In the genomic region with DNA sequence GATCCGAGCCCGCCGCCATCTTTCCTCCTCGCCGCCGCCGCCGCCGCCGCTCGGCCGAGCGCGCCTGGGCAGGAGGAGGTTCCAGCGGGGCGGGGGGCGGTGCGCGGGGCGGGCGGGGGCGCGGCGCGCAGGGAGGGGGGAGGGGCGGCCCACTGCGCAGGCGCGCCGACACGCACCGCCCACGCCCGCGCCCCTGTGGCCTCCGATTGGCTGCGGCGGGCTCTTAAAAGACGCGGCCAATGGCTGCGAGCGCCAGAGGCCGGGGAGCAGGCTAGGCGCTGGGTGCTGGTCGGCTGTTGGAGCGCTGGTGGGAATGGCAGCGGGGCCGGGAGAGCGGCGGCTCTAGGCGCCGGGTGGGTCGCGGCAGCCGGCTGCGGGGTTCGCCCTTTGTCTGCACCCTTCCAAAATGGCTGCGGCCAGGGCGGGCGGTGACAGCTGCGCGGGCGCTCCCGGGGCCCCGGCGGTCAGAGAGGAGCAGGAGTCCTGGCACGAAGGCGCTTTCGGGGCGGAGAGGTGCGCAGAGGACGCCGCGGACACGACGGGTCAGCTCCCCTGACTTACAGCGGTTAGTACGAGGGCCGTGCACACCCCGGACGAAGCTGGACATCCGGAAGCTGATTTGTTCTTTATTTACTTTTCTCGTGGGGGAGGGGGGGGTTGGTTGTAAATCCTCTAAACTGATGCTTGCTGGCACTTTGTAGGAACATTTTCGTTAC, we compare ENCODE assay signal across 8 mouse cellular contexts. TPM values are rescaled to one million over a fixed set of nuclear protein-coding genes. Genes with fewer than 3 reads are reported as not detected.
A peak's percentile ranks its signal among the peaks of the same experiment; 100 is the strongest.
DNase-seq lines count a peak whose midpoint lies in the region; ATAC-seq and TF ChIP-seq lines count a peak whose summit lies in the region.

A gene (minus strand): TSS at position 19 of the 716 bp plus-strand sequence.

- peak within 1 kb of the TSS; percentile 96 for H3K27ac ChIP-seq in forebrain, embryonic 15.5 days (replicated peaks)
- H3K27ac ChIP-seq in layer of hippocampus, adult 2 months, result peak within 1 kb of the TSS; percentile 100
- H3K27ac ChIP-seq in neural tube, embryonic 15.5 days (replicated peaks), result peak within 1 kb of the TSS; percentile 98

- H3K9me3 ChIP-seq in forebrain, embryonic 15.5 days, result no peaks in the 10 kb centered on the region
- H3K9me3 ChIP-seq in neural tube, embryonic 15.5 days (replicated peaks), result no peaks in the 10 kb centered on the region

- peak within 1 kb of the TSS; percentile 99 for H3K4me2 ChIP-seq in forebrain, embryonic 15.5 days (replicated peaks)
- H3K4me2 ChIP-seq in neural tube, embryonic 15.5 days, result peak within 1 kb of the TSS; percentile 97

- H3K27me3 ChIP-seq in forebrain, embryonic 15.5 days, result no peaks in the 10 kb centered on the region
- no peaks in the 10 kb centered on the region; the same call in 1 of the 2 replicates for H3K27me3 ChIP-seq in neural tube, embryonic 15.5 days (replicated peaks)

- TF ChIP-seq CTCF in layer of hippocampus, adult 2 months (conservative IDR thresholded peaks at IDR 0.05), result no peak
- TF ChIP-seq CTCF in lung, adult 2 months (IDR thresholded peaks at IDR 0.05; ENCODE audit: insufficient read depth, low read length), result no peak

- intact Hi-C loops in heart, postnatal 25 days (cut with DNase I), result loop anchor here (1.0 to 5.0 kb wide), 3 partner anchors 46 to 68 kb away; no protein-coding TSS in a partner anchor

- peak within 1 kb of the TSS; percentile 99 for H3K9ac ChIP-seq in forebrain, embryonic 15.5 days (replicated peaks)
- peak within 1 kb of the TSS; percentile 95 for H3K9ac ChIP-seq in neural tube, embryonic 15.5 days (replicated peaks)

- ATAC-seq in forebrain, embryonic 15.5 days (replicated peaks), result peak; percentile 97
- peak; percentile 94 for ATAC-seq in neural tube, embryonic 15.5 days (ENCODE audit: low FRiP score)

- DNase-seq in ES-CJ7 (ENCODE audit: low read depth, low spot score), result peak; percentile 72
- peak; percentile 90 for DNase-seq in cerebellum, adult 11 months
- peak; percentile 84 for DNase-seq in heart, postnatal 25 days (ENCODE audit: low spot score)
- peak; percentile 81 to 90 for DNase-seq in layer of hippocampus, adult 2 months (ENCODE audit: low spot score in 2 of 2)
- DNase-seq in lung, adult 2 months, result peak; percentile 90
- DNase-seq in testis, postnatal 14 days (ENCODE audit: low spot score), result peak; percentile 93

- TF ChIP-seq POLR2A in lung, adult 2 months (IDR thresholded peaks at IDR 0.05; ENCODE audit: borderline replicate concordance, extremely low read depth, low read depth, low read length), result peak; percentile 97

- peaks cover 48% of the 10 kb centered on the region for H3K4me1 ChIP-seq in forebrain, embryonic 15.5 days
- H3K4me1 ChIP-seq in lung, adult 2 months (ENCODE audit: control insufficient read depth, insufficient read depth, low read length), result peaks cover 27% of the 10 kb centered on the region
- peaks cover 51% of the 10 kb centered on the region for H3K4me1 ChIP-seq in neural tube, embryonic 15.5 days

- no peaks in the 10 kb centered on the region for H3K36me3 ChIP-seq in forebrain, embryonic 15.5 days
- H3K36me3 ChIP-seq in neural tube, embryonic 15.5 days, result no peaks in the 10 kb centered on the region

- WGBS in forebrain, embryonic 15.5 days, result 0% methylated on average over 49 of the region's 84 CpGs
- under 1% methylated on average over 69 of the region's 84 CpGs for WGBS in lung, adult 2 months
- WGBS in neural tube, embryonic 15.5 days, result under 1% methylated on average over 57 of the region's 84 CpGs

- peak within 1 kb of the TSS; percentile 97 for H3K4me3 ChIP-seq in forebrain, embryonic 15.5 days
- peak within 1 kb of the TSS; percentile 100 for H3K4me3 ChIP-seq in layer of hippocampus, adult 2 months
- peak within 1 kb of the TSS; percentile 99 for H3K4me3 ChIP-seq in lung, adult 2 months (replicated peaks; ENCODE audit: extremely low read depth, low read depth, low read length)
- peak within 1 kb of the TSS; percentile 90 for H3K4me3 ChIP-seq in neural tube, embryonic 15.5 days (replicated peaks)

RNA-seq across cellular contexts. Expression of the gene that starts here (rescaled TPM):
- polyA plus RNA-seq in forebrain, embryonic 15.5 days (2015; fragmentation: Nextera tagmentation; extraction: Ambion mirVana), result 4.4 and 5.3 TPM in 2 replicates
- 10 to 100 TPM; 18.7 to 19.5 TPM for total RNA-seq in heart, postnatal 25 days (2021)
- total RNA-seq in layer of hippocampus, adult 2 months (2021), result 10 to 100 TPM; 22.5 to 23.4 TPM
- 10.1 and 11.5 TPM in 2 replicates for polyA plus RNA-seq in lung, adult 2 months (2012; rRNA removed)
- 3.1 and 3.2 TPM in 2 replicates for polyA plus RNA-seq in neural tube, embryonic 15.5 days (2015; fragmentation: Nextera tagmentation; extraction: Ambion mirVana)

Comparison
In these comparisons a context has a peak if more than half of its experiments do, and no peak if none do; other contexts are left out.
1. Peak in every context shown above with its lines: DNase-seq, ATAC-seq, H3K4me3 ChIP-seq and H3K27ac ChIP-seq.